In genomic region chr9:56533916-56534315, GRCm38 (mm10) we compare ENCODE assay signal across 9 mouse cellular contexts.
DNase-seq lines count a peak whose midpoint lies in the region; ATAC-seq and TF ChIP-seq lines count a peak whose summit lies in the region.
"Had no signal": no experiment of that assay in that cellular context is flagged by ENCODE, and none has a peak within 500 bp of the region (broad histone marks: within the 10 kb centered on the region; RNA-seq: fewer than 3 reads in every experiment).

No protein-coding gene starts in this region.

- no peaks in the 10 kb centered on the region for H3K4me1 ChIP-seq in hindbrain, postnatal 0 days (ENCODE audit: insufficient read depth, low read length)
- H3K4me1 ChIP-seq in hindbrain, embryonic 16.5 days (ENCODE audit: control insufficient read depth, insufficient read depth, low read depth, low read length), result peaks cover 6% of the 10 kb centered on the region
- peaks cover 3% of the 10 kb centered on the region for H3K4me1 ChIP-seq in intestine, embryonic 16.5 days (ENCODE audit: control insufficient read depth, insufficient read depth, low read length)
- peaks cover 49% of the 10 kb centered on the region for H3K4me1 ChIP-seq in megakaryocyte, embryonic 14.5 days

- no peak overlapping the region for H3K9ac ChIP-seq in hindbrain, postnatal 0 days (replicated peaks; ENCODE audit: low read length)
- H3K9ac ChIP-seq in hindbrain, embryonic 16.5 days (ENCODE audit: low read depth, low read length), result no peak overlapping the region
- no peak overlapping the region for H3K9ac ChIP-seq in intestine, embryonic 16.5 days (ENCODE audit: low read depth, low read length)
- H3K9ac ChIP-seq: neural tube, embryonic 13.5 days had no signal

- no peak for DNase-seq in hindbrain, postnatal 0 days (ENCODE audit: low spot score)
- DNase-seq in c-Kit-positive CD71-negative TER-119-negative erythroid progenitor cells, embryonic 14.5 days (ENCODE audit: low read depth), result peak; percentile 17
- DNase-seq in retina, embryonic 14.5 days (ENCODE audit: low spot score), result no peak
- no peak for DNase-seq in layer of hippocampus, postnatal 36 days

- H3K9me3 ChIP-seq in hindbrain, postnatal 0 days (ENCODE audit: low read length), result no peaks in the 10 kb centered on the region
- no peaks in the 10 kb centered on the region for H3K9me3 ChIP-seq in hindbrain, embryonic 16.5 days (ENCODE audit: control insufficient read depth, low read length)
- no peaks in the 10 kb centered on the region for H3K9me3 ChIP-seq in intestine, embryonic 16.5 days (ENCODE audit: control insufficient read depth, low read length)
- no peaks in the 10 kb centered on the region for H3K9me3 ChIP-seq in megakaryocyte, embryonic 14.5 days
- H3K9me3 ChIP-seq: neural tube, embryonic 13.5 days had no signal

- no peak overlapping the region for H3K4me3 ChIP-seq in hindbrain, postnatal 0 days (ENCODE audit: low read length)
- no peak overlapping the region for H3K4me3 ChIP-seq in hindbrain, embryonic 16.5 days (ENCODE audit: low read length)
- H3K4me3 ChIP-seq in intestine, embryonic 16.5 days (ENCODE audit: low read length), result no peak overlapping the region
- peak overlapping the region; percentile 76 for H3K4me3 ChIP-seq in megakaryocyte, embryonic 14.5 days (replicated peaks)
- H3K4me3 ChIP-seq: neural tube, embryonic 13.5 days had no signal

- H3K27me3 ChIP-seq in hindbrain, postnatal 0 days (ENCODE audit: insufficient read depth, low read length), result no peaks in the 10 kb centered on the region
- no peaks in the 10 kb centered on the region for H3K27me3 ChIP-seq in hindbrain, embryonic 16.5 days (replicated peaks; ENCODE audit: control insufficient read depth, insufficient read depth, low read length)
- no peaks in the 10 kb centered on the region for H3K27me3 ChIP-seq in intestine, embryonic 16.5 days (replicated peaks; ENCODE audit: control insufficient read depth, insufficient read depth, low read length)
- H3K27me3 ChIP-seq in megakaryocyte, embryonic 14.5 days (replicated peaks), result peaks cover 21% of the 10 kb centered on the region
- H3K27me3 ChIP-seq: neural tube, embryonic 13.5 days had no signal

- no peak overlapping the region for H3K4me2 ChIP-seq in hindbrain, postnatal 0 days (ENCODE audit: low read depth, low read length)
- no peak overlapping the region for H3K4me2 ChIP-seq in hindbrain, embryonic 16.5 days (ENCODE audit: low read length)
- no peak overlapping the region for H3K4me2 ChIP-seq in intestine, embryonic 16.5 days (ENCODE audit: low read depth, low read length)
- H3K4me2 ChIP-seq: neural tube, embryonic 13.5 days had no signal

- no peak for TF ChIP-seq CTCF in hindbrain, postnatal 0 days (IDR thresholded peaks at IDR 0.05; ENCODE audit: low read depth)

- no peaks in the 10 kb centered on the region for H3K36me3 ChIP-seq in hindbrain, postnatal 0 days (ENCODE audit: insufficient read depth, low read length)
- H3K36me3 ChIP-seq in hindbrain, embryonic 16.5 days (ENCODE audit: control insufficient read depth, insufficient read depth, low read length), result no peaks in the 10 kb centered on the region
- H3K36me3 ChIP-seq in intestine, embryonic 16.5 days (ENCODE audit: control insufficient read depth, insufficient read depth, low read length), result no peaks in the 10 kb centered on the region
- H3K36me3 ChIP-seq in megakaryocyte, embryonic 14.5 days (replicated peaks; ENCODE audit: low read length), result no peaks in the 10 kb centered on the region
- H3K36me3 ChIP-seq: neural tube, embryonic 13.5 days had no signal

- peak; percentile 51; the same call in 1 of the 2 replicates for ATAC-seq in hindbrain, postnatal 0 days
- no peak for ATAC-seq in hindbrain, embryonic 16.5 days
- peak; percentile 40; the same call in 1 of the 2 replicates for ATAC-seq in intestine, embryonic 16.5 days
- ATAC-seq in CD4-positive, CD25-positive, alpha-beta regulatory T cell, adult 4 months, result no peak

- 61% methylated on average over 9 of the region's 9 CpGs for WGBS in hindbrain, postnatal 0 days
- WGBS in hindbrain, embryonic 16.5 days, result 77% methylated on average over 7 of the region's 9 CpGs
- 68% methylated on average over 9 of the region's 9 CpGs for WGBS in intestine, embryonic 16.5 days

- H3K27ac ChIP-seq in hindbrain, postnatal 0 days, result no peak overlapping the region
- H3K27ac ChIP-seq in hindbrain, embryonic 16.5 days (ENCODE audit: low read depth, low read length), result no peak overlapping the region
- 0 out of 2 replicates have a peak overlapping the region, but pooled peaks have one; percentile 14 for H3K27ac ChIP-seq in intestine, embryonic 16.5 days (ENCODE audit: low read length)

Comparison
In these comparisons a context has a peak if more than half of its experiments do, and no peak if none do; other contexts are left out.
1. ATAC-seq: peak in hindbrain, postnatal 0 days (single experiment) and intestine, embryonic 16.5 days (single experiment); none in hindbrain, embryonic 16.5 days (single experiment) and CD4-positive, CD25-positive, alpha-beta regulatory T cell, adult 4 months (single experiment).